Mouse (Mus musculus) neural tube, embryonic 14.5 days (tissue): Measurements from ENCODE around the gene Pax2. TPM values are rescaled to one million over a fixed set of nuclear protein-coding genes. Genes with fewer than 3 reads are reported as not detected.
A peak's percentile ranks its signal among the peaks of the same experiment; 100 is the strongest.

ENCODE experiments used
- ATAC-seq: fragments of 200-750 bp; cut with Nextera tagmentation; 2 replicates; pipeline ENCODE4 v1.8.0; 2017; ENCODE audit warnings: low read depth, mild to moderate bottlenecking, moderate TSS enrichment, moderate library complexity
- H3K27ac ChIP-seq: fragments of 300-500 bp; sonication (generic); 2 replicates; pipeline ENCODE4 v1.5.1; 2014; ENCODE audit warnings: low read depth, mild to moderate bottlenecking, control low read depth, low read length, moderate library complexity, mixed read lengths
- H3K27me3 ChIP-seq: fragments of 300-500 bp; sonication (generic); 2 replicates; pipeline ENCODE4 v1.6.1; 2014; ENCODE audit warnings: low read length; ENCODE audit not compliant: control insufficient read depth, insufficient read depth
- H3K36me3 ChIP-seq: fragments of 300-500 bp; sonication (generic); 2 replicates; pipeline ENCODE4 v1.6.1; 2014; ENCODE audit warnings: low read length, mixed read lengths; ENCODE audit not compliant: control insufficient read depth, insufficient read depth
- H3K4me1 ChIP-seq: fragments of 300-500 bp; sonication (generic); 2 replicates; pipeline ENCODE4 v1.6.1; 2014; ENCODE audit warnings: low read length; ENCODE audit not compliant: control insufficient read depth, insufficient read depth
- H3K4me2 ChIP-seq: fragments of 300-500 bp; sonication (generic); 2 replicates; pipeline ENCODE4 v1.6.1; 2014; ENCODE audit warnings: mild to moderate bottlenecking, low read depth, low read length, control low read depth
- H3K4me3 ChIP-seq: fragments of 300-500 bp; sonication (generic); 2 replicates; pipeline ENCODE4 v1.5.1; 2014; ENCODE audit warnings: low read depth, low read length, control low read depth, mixed read lengths
- H3K9ac ChIP-seq: fragments of 300-500 bp; sonication (generic); replicated peaks from 2 replicates; pipeline ENCODE4 v1.6.1; 2014; ENCODE audit warnings: low read depth, mild to moderate bottlenecking, control low read depth, low read length, mixed read lengths
- H3K9me3 ChIP-seq: fragments of 300-500 bp; sonication (generic); 2 replicates; pipeline ENCODE4 v1.6.1; 2016; ENCODE audit warnings: low read length; ENCODE audit not compliant: control insufficient read depth
- WGBS: fragments of 180-500 bp; shearing (Covaris S2); extraction: QIAGEN DNeasy Blood & Tissue Kit; methylation state at CpG from one replicate; pipeline ENCODE4 v1.1.7; 2014; 5-methylcytosine and 5-hydroxymethylcytosine counted together
- polyA plus RNA-seq: library from polyadenylated mRNA; unstranded; fragments of >200 nt; fragmentation: Nextera tagmentation; extraction: Ambion mirVana; gene quantifications from 2 replicates; pipeline ENCODE4 v1.2.1, GENCODE M21; 2014

Gene Pax2
- polyA plus RNA-seq, 1 experiment from 2014 or later = 27.0 TPM

- WGBS = under 1% methylated on average over 39 of the region's 39 CpGs
These were observed 4.7 kb downstream of the Pax2 start for GRCm38 (mm10) chr19:44760259-44761131.

GRCm38 (mm10) chr19:44762121-44762621 lies 6.3 kb downstream of the Pax2 start:
- Histone ChIP-seq H3K36me3 (no peaks in the 10 kb centered on the region), H3K9me3 (no peaks in the 10 kb centered on the region), H3K9ac (peak overlapping the region; percentile 75), H3K27ac (0 out of 2 replicates have a peak overlapping the region, but pooled peaks have one; percentile 73), H3K27me3 (peaks cover 20% of the 10 kb centered on the region), H3K4me2 (peak overlapping the region; percentile 51), H3K4me3 (peak overlapping the region; percentile 51), H3K4me1 (no peaks in the 10 kb centered on the region)
- no peak for ATAC-seq
- WGBS = 37% methylated on average over 7 of the region's 7 CpGs

More at GRCm38 (mm10) chr19:44760259-44761131, 4.7 kb downstream of the Pax2 start:
- H3K9ac ChIP-seq = peak overlapping the region; percentile 75
- ATAC-seq = no peak
- H3K4me3 ChIP-seq = peak overlapping the region; percentile 51
- peak overlapping the region; percentile 73 for H3K27ac ChIP-seq
- H3K27me3 ChIP-seq = peaks cover 30% of the 10 kb centered on the region
- H3K4me1 ChIP-seq = peaks cover 12% of the 10 kb centered on the region
- H3K4me2 ChIP-seq = peak overlapping the region; percentile 51
- no peaks in the 10 kb centered on the region for H3K9me3 ChIP-seq
- H3K36me3 ChIP-seq = no peaks in the 10 kb centered on the region

- Histone ChIP-seq H3K4me3 (no peak overlapping the region), H3K36me3 (no peaks in the 10 kb centered on the region), H3K27ac (no peak overlapping the region), H3K27me3 (no peaks in the 10 kb centered on the region), H3K4me2 (no peak overlapping the region), H3K9me3 (no peaks in the 10 kb centered on the region), H3K9ac (no peak overlapping the region), H3K4me1 (no peaks in the 10 kb centered on the region)
- WGBS = 66% methylated on average over 6 of the region's 6 CpGs
- ATAC-seq = no peak
These were observed 14.6 kb downstream of the Pax2 start for GRCm38 (mm10) chr19:44770268-44771050.

GRCm38 (mm10) chr19:44771499-44771898 lies 15.7 kb downstream of the Pax2 start:
- no peaks in the 10 kb centered on the region for H3K9me3 ChIP-seq
- no peaks in the 10 kb centered on the region for H3K27me3 ChIP-seq
- no peak overlapping the region for H3K27ac ChIP-seq
- H3K4me2 ChIP-seq = no peak overlapping the region
- H3K36me3 ChIP-seq = no peaks in the 10 kb centered on the region
- H3K9ac ChIP-seq = no peak overlapping the region
- H3K4me3 ChIP-seq = no peak overlapping the region
- ATAC-seq = no peak
- H3K4me1 ChIP-seq = no peaks in the 10 kb centered on the region
- WGBS = 92% methylated on average over 13 of the region's 13 CpGs

- H3K4me3 ChIP-seq = no peak overlapping the region
- no peak overlapping the region for H3K9ac ChIP-seq
- H3K9me3 ChIP-seq = no peaks in the 10 kb centered on the region
- WGBS = 74% methylated on average over 3 of the region's 3 CpGs
- H3K4me2 ChIP-seq = no peak overlapping the region
- H3K36me3 ChIP-seq = no peaks in the 10 kb centered on the region
- H3K27me3 ChIP-seq = no peaks in the 10 kb centered on the region
- ATAC-seq = no peak
- H3K4me1 ChIP-seq = no peaks in the 10 kb centered on the region
- no peak overlapping the region for H3K27ac ChIP-seq
These were observed 26.1 kb downstream of the Pax2 start for GRCm38 (mm10) chr19:44781987-44782386.

- Histone ChIP-seq H3K9ac (no peak overlapping the region), H3K4me1 (no peaks in the 10 kb centered on the region), H3K27ac (no peak overlapping the region), H3K9me3 (no peaks in the 10 kb centered on the region), H3K4me3 (no peak overlapping the region), H3K4me2 (no peak overlapping the region), H3K36me3 (no peaks in the 10 kb centered on the region), H3K27me3 (no peaks in the 10 kb centered on the region)
- no peak for ATAC-seq
- 62% methylated on average over 4 of the region's 4 CpGs for WGBS
These were observed 28.5 kb downstream of the Pax2 start for GRCm38 (mm10) chr19:44784391-44784790.

GRCm38 (mm10) chr19:44788488-44788887 lies 32.6 kb downstream of the Pax2 start:
- H3K9me3 ChIP-seq = no peaks in the 10 kb centered on the region
- no peak overlapping the region for H3K4me3 ChIP-seq
- H3K9ac ChIP-seq = no peak overlapping the region
- no peak overlapping the region for H3K4me2 ChIP-seq
- peaks cover 7% of the 10 kb centered on the region; the same call in 1 of the 2 replicates for H3K36me3 ChIP-seq
- ATAC-seq = no peak
- WGBS = 90% methylated on average over 8 of the region's 8 CpGs
- no peaks in the 10 kb centered on the region for H3K27me3 ChIP-seq
- H3K4me1 ChIP-seq = no peaks in the 10 kb centered on the region
- no peak overlapping the region for H3K27ac ChIP-seq

- H3K27ac ChIP-seq = no peak overlapping the region
- H3K9ac ChIP-seq = no peak overlapping the region
- H3K27me3 ChIP-seq = no peaks in the 10 kb centered on the region
- H3K36me3 ChIP-seq = peaks cover 7% of the 10 kb centered on the region; the same call in 1 of the 2 replicates
- H3K4me1 ChIP-seq = peaks cover 6% of the 10 kb centered on the region
- no peak for ATAC-seq
- no peak overlapping the region for H3K4me2 ChIP-seq
- WGBS = 57% methylated on average over 4 of the region's 4 CpGs
- H3K4me3 ChIP-seq = no peak overlapping the region
- no peaks in the 10 kb centered on the region for H3K9me3 ChIP-seq
These were observed 36.1 kb downstream of the Pax2 start for GRCm38 (mm10) chr19:44791981-44792380.
